Comparison of ENCODE assay signal across 9 mouse cellular contexts in genomic region chr7:45718331-45718730, GRCm38 (mm10). TPM values are rescaled to one million over a fixed set of nuclear protein-coding genes. Genes with fewer than 3 reads are reported as not detected.
DNase-seq lines count a peak whose midpoint lies in the region; ATAC-seq and TF ChIP-seq lines count a peak whose summit lies in the region.
"Had no signal": no experiment of that assay in that cellular context is flagged by ENCODE, and none has a peak within 500 bp of the region (broad histone marks: within the 10 kb centered on the region; RNA-seq: fewer than 3 reads in every experiment).

No protein-coding gene starts in this region.

- peak overlapping the region; percentile 83 for H3K4me3 ChIP-seq in erythroblast, embryonic 14.5 days (replicated peaks)
- H3K4me3 ChIP-seq in testis, adult 2 months (ENCODE audit: control insufficient read depth, low read depth, low read length): peak overlapping the region; percentile 94
- H3K4me3 ChIP-seq in limb, embryonic 15.5 days: peak overlapping the region; percentile 73
- peak overlapping the region; percentile 89 for H3K4me3 ChIP-seq in stomach, embryonic 16.5 days (replicated peaks; ENCODE audit: low read length)

- no peaks in the 10 kb centered on the region for H3K27me3 ChIP-seq in erythroblast, embryonic 14.5 days (ENCODE audit: control insufficient read depth)
- no peaks in the 10 kb centered on the region for H3K27me3 ChIP-seq in testis, adult 2 months (ENCODE audit: control insufficient read depth, insufficient read depth, low read length)
- H3K27me3 ChIP-seq in limb, embryonic 15.5 days: no peaks in the 10 kb centered on the region
- no peaks in the 10 kb centered on the region for H3K27me3 ChIP-seq in stomach, embryonic 16.5 days (ENCODE audit: control insufficient read depth, insufficient read depth, low read length)

- H3K9me3 ChIP-seq in erythroblast, embryonic 14.5 days (ENCODE audit: control insufficient read depth, low read length): no peaks in the 10 kb centered on the region
- H3K9me3 ChIP-seq in limb, embryonic 15.5 days: no peaks in the 10 kb centered on the region
- H3K9me3 ChIP-seq in stomach, embryonic 16.5 days (replicated peaks; ENCODE audit: control insufficient read depth, low read length): no peaks in the 10 kb centered on the region

- H3K4me2 ChIP-seq in limb, embryonic 15.5 days: peak overlapping the region; percentile 67
- H3K4me2 ChIP-seq in stomach, embryonic 16.5 days (ENCODE audit: low read depth, low read length): peak overlapping the region; percentile 80

- no peak for TF ChIP-seq CTCF in testis, adult 2 months (IDR thresholded peaks at IDR 0.05; ENCODE audit: control insufficient read depth, insufficient read depth, insufficient replicate concordance, low read depth, low read length)

- H3K4me1 ChIP-seq in erythroblast, embryonic 14.5 days (ENCODE audit: control insufficient read depth): peaks cover 63% of the 10 kb centered on the region
- peaks cover 16% of the 10 kb centered on the region for H3K4me1 ChIP-seq in testis, adult 2 months (ENCODE audit: control insufficient read depth, insufficient read depth, low read length)
- peaks cover 56% of the 10 kb centered on the region for H3K4me1 ChIP-seq in limb, embryonic 15.5 days
- peaks cover 34% of the 10 kb centered on the region for H3K4me1 ChIP-seq in stomach, embryonic 16.5 days (ENCODE audit: control insufficient read depth, insufficient read depth, low read length)

- DNase-seq in testis, postnatal 10 days (ENCODE audit: low spot score): no peak
- DNase-seq in cerebellum, postnatal 10 days: no peak
- DNase-seq in right cerebral cortex, postnatal 14 days: no peak

- no peak for ATAC-seq in erythroblast, adult 5-6 weeks (replicated peaks; ENCODE audit: low FRiP score, poor library complexity, severe bottlenecking)
- no peak for ATAC-seq in limb, embryonic 15.5 days (ENCODE audit: insufficient number of reproducible peaks, low FRiP score, low TSS enrichment, low read depth)
- no peak for ATAC-seq in stomach, embryonic 16.5 days (ENCODE audit: insufficient read depth, low FRiP score)

- H3K9ac ChIP-seq in limb, embryonic 15.5 days: peak overlapping the region; percentile 90
- H3K9ac ChIP-seq in stomach, embryonic 16.5 days (ENCODE audit: low read length): peak overlapping the region; percentile 93

- H3K36me3 ChIP-seq in erythroblast, embryonic 14.5 days (ENCODE audit: control insufficient read depth): peaks cover 56% of the 10 kb centered on the region
- peaks cover 2% of the 10 kb centered on the region for H3K36me3 ChIP-seq in testis, adult 2 months (ENCODE audit: control insufficient read depth, insufficient read depth, low read length)
- H3K36me3 ChIP-seq in limb, embryonic 15.5 days: peaks cover 50% of the 10 kb centered on the region
- peaks cover 11% of the 10 kb centered on the region for H3K36me3 ChIP-seq in stomach, embryonic 16.5 days (ENCODE audit: control insufficient read depth, insufficient read depth, low read length)

- no peak for TF ChIP-seq POLR2A in testis, adult 2 months (IDR thresholded peaks at IDR 0.05; ENCODE audit: control insufficient read depth, low read depth, low read length)

- under 1% methylated on average over 20 of the region's 20 CpGs for WGBS in limb, embryonic 15.5 days
- under 1% methylated on average over 20 of the region's 20 CpGs for WGBS in stomach, embryonic 16.5 days

- peak overlapping the region; percentile 36 for H3K27ac ChIP-seq in testis, adult 2 months (ENCODE audit: control insufficient read depth, insufficient read depth, low read depth, low read length)
- H3K27ac ChIP-seq in limb, embryonic 15.5 days: peak overlapping the region; percentile 95
- peak overlapping the region; percentile 88 for H3K27ac ChIP-seq in stomach, embryonic 16.5 days (ENCODE audit: low read length)

RNA-seq across cellular contexts. Expression of gene Sphk2, which starts 0.5 kb away (rescaled TPM):
- 5.1 and 5.7 TPM in 2 replicates for polyA plus RNA-seq in erythroblast, embryonic 14.5 days (2012)
- 4.6 and 7.9 TPM in 2 replicates for total RNA-seq in erythroblast, adult 5-6 weeks (2015; ENCODE audit: low replicate concordance)
- 2.1 and 2.6 TPM in 2 replicates for total RNA-seq in erythroblast, adult 5-6 weeks (2017; ENCODE audit: low replicate concordance)
- 33.4 and 34.6 TPM in 2 replicates for polyA plus RNA-seq in testis, adult 2 months (2012; rRNA removed)
- polyA plus RNA-seq in limb, embryonic 15.5 days (2015; fragmentation: Nextera tagmentation; extraction: Ambion mirVana): 38.5 and 39.7 TPM in 2 replicates
- polyA plus RNA-seq in stomach, embryonic 16.5 days (2015; fragmentation: Nextera tagmentation; extraction: Ambion mirVana): 38.9 and 45.9 TPM in 2 replicates

RNA-seq across cellular contexts. Expression of gene Fam83e, which starts 2.7 kb away (rescaled TPM):
- 0.03 and 0.11 TPM in 2 replicates for polyA plus RNA-seq in erythroblast, embryonic 14.5 days (2012)
- total RNA-seq in erythroblast, adult 5-6 weeks (2015; ENCODE audit: low replicate concordance): not detected in 2 replicates
- not detected in 2 replicates for total RNA-seq in erythroblast, adult 5-6 weeks (2017; ENCODE audit: low replicate concordance)
- 145 and 176 TPM in 2 replicates for polyA plus RNA-seq in testis, adult 2 months (2012; rRNA removed)
- 0.76 and 0.78 TPM in 2 replicates for polyA plus RNA-seq in limb, embryonic 15.5 days (2015; fragmentation: Nextera tagmentation; extraction: Ambion mirVana)
- 16.0 and 24.7 TPM in 2 replicates for polyA plus RNA-seq in stomach, embryonic 16.5 days (2015; fragmentation: Nextera tagmentation; extraction: Ambion mirVana)

RNA-seq across cellular contexts. Expression of gene Rpl18, which starts 3.1 kb away (rescaled TPM):
- 1,232 and 1,322 TPM in 2 replicates for polyA plus RNA-seq in erythroblast, embryonic 14.5 days (2012)
- 423 and 424 TPM in 2 replicates for total RNA-seq in erythroblast, adult 5-6 weeks (2015; ENCODE audit: low replicate concordance)
- total RNA-seq in erythroblast, adult 5-6 weeks (2017; ENCODE audit: low replicate concordance): 286 and 289 TPM in 2 replicates
- 517 and 652 TPM in 2 replicates for polyA plus RNA-seq in testis, adult 2 months (2012; rRNA removed)
- 942 and 1,034 TPM in 2 replicates for polyA plus RNA-seq in limb, embryonic 15.5 days (2015; fragmentation: Nextera tagmentation; extraction: Ambion mirVana)
- polyA plus RNA-seq in stomach, embryonic 16.5 days (2015; fragmentation: Nextera tagmentation; extraction: Ambion mirVana): 915 and 1,024 TPM in 2 replicates

RNA-seq across cellular contexts. Expression of gene Spaca4, which starts 7.3 kb away (rescaled TPM):
- polyA plus RNA-seq in erythroblast, embryonic 14.5 days (2012): not detected in 2 replicates
- not detected in 2 replicates for total RNA-seq in erythroblast, adult 5-6 weeks (2015; ENCODE audit: low replicate concordance)
- not detected in 2 replicates for total RNA-seq in erythroblast, adult 5-6 weeks (2017; ENCODE audit: low replicate concordance)
- polyA plus RNA-seq in testis, adult 2 months (2012; rRNA removed): 589 and 614 TPM in 2 replicates
- not detected in 2 replicates for polyA plus RNA-seq in limb, embryonic 15.5 days (2015; fragmentation: Nextera tagmentation; extraction: Ambion mirVana)
- 0.79 and 2.2 TPM in 2 replicates for polyA plus RNA-seq in stomach, embryonic 16.5 days (2015; fragmentation: Nextera tagmentation; extraction: Ambion mirVana)
- total RNA-seq: neutrophil, adult 5-6 weeks had no signal

RNA-seq across cellular contexts. Expression of gene Dbp, which starts 13.4 kb away (rescaled TPM):
- 0.07 TPM in 2 replicates for polyA plus RNA-seq in erythroblast, embryonic 14.5 days (2012)
- 1.5 and 1.9 TPM in 2 replicates for total RNA-seq in erythroblast, adult 5-6 weeks (2015; ENCODE audit: low replicate concordance)
- total RNA-seq in erythroblast, adult 5-6 weeks (2017; ENCODE audit: low replicate concordance): 0.77 and 2.2 TPM in 2 replicates
- polyA plus RNA-seq in testis, adult 2 months (2012; rRNA removed): 11.2 and 12.9 TPM in 2 replicates
- 4.3 and 4.7 TPM in 2 replicates for polyA plus RNA-seq in limb, embryonic 15.5 days (2015; fragmentation: Nextera tagmentation; extraction: Ambion mirVana)
- 2.7 and 2.9 TPM in 2 replicates for polyA plus RNA-seq in stomach, embryonic 16.5 days (2015; fragmentation: Nextera tagmentation; extraction: Ambion mirVana)

Comparison
In these comparisons a context has a peak if more than half of its experiments do, and no peak if none do; other contexts are left out.
1. H3K27ac ChIP-seq: peak in every context shown above with its lines; median percentile 95 in limb, embryonic 15.5 days; 88 in stomach, embryonic 16.5 days; 36 in testis, adult 2 months.